In the genomic region with DNA sequence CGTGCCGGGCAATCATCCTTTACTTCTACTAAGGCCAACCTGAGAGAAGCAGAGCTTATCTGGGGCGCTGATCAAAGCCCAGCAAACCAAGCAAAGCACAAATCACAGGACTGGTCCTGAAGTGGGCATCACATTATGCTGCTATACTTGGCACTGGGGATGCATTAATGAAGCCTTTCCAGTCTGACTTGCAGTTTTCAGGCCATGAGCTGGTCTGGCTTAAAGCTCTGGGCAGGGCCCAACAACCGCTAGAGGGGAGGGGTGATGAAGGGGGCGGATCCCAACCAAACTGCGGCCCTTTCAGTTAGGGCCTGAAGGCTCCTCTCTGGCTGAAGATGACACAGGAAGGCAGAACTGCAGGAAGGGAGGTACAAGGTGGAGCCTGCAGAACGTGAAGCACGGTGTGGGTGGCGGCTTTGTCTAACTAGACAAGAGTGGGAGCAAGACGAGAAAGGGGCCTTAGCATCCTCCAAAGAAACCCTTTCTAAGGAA, we compare ENCODE assay signal across 8 mouse cellular contexts. TPM values are rescaled to one million over a fixed set of nuclear protein-coding genes. Genes with fewer than 3 reads are reported as not detected.
DNase-seq lines count a peak whose midpoint lies in the region; ATAC-seq lines count a peak whose summit lies in the region.

No protein-coding gene starts in this region.

- H3K27ac ChIP-seq in heart, embryonic 11.5 days (ENCODE audit: low read depth, low read length) = peak overlapping the region; percentile 62
- peak overlapping the region; percentile 90 for H3K27ac ChIP-seq in embryonic facial prominence, embryonic 10.5 days (replicated peaks)
- peak overlapping the region; percentile 92 for H3K27ac ChIP-seq in hindbrain, embryonic 15.5 days (replicated peaks)
- H3K27ac ChIP-seq in liver, embryonic 11.5 days (ENCODE audit: low read depth, low read length) = peak overlapping the region; percentile 39; the same call in 1 of the 2 replicates

- WGBS in heart, embryonic 11.5 days (ENCODE audit: insufficient replicate concordance) = 26% methylated on average over 10 of the region's 10 CpGs
- WGBS in embryonic facial prominence, embryonic 10.5 days = 25% methylated on average over 10 of the region's 10 CpGs
- 23% methylated on average over 10 of the region's 10 CpGs for WGBS in hindbrain, embryonic 15.5 days
- WGBS in liver, embryonic 11.5 days = 20% methylated on average over 10 of the region's 10 CpGs

- no peaks in the 10 kb centered on the region for H3K27me3 ChIP-seq in heart, embryonic 11.5 days (ENCODE audit: control insufficient read depth, insufficient read depth, low read length)
- no peaks in the 10 kb centered on the region for H3K27me3 ChIP-seq in embryonic facial prominence, embryonic 10.5 days (replicated peaks; ENCODE audit: low read depth, poor library complexity, severe bottlenecking)
- no peaks in the 10 kb centered on the region for H3K27me3 ChIP-seq in hindbrain, embryonic 15.5 days
- no peaks in the 10 kb centered on the region for H3K27me3 ChIP-seq in liver, embryonic 11.5 days (replicated peaks; ENCODE audit: control insufficient read depth, insufficient read depth, low read length)

- DNase-seq in heart, postnatal 36 days = no peak
- peak; percentile 90 for DNase-seq in ZHBTc4 (ENCODE audit: low read depth, low spot score)
- DNase-seq in embryonic facial prominence, embryonic 10.5 days (ENCODE audit: low spot score) = peak; percentile 59
- peak; percentile 54 for DNase-seq in liver, embryonic 11.5 days (ENCODE audit: low spot score)
- peak; percentile 35 for DNase-seq in neural tube, embryonic 10.5 days (ENCODE audit: extremely low spot score, low spot score)
- DNase-seq in left cerebral cortex, postnatal 36 days (ENCODE audit: low spot score in 2 of 2) = no peak

- H3K9ac ChIP-seq in heart, embryonic 11.5 days (ENCODE audit: low read depth, low read length) = peak overlapping the region; percentile 78
- H3K9ac ChIP-seq in hindbrain, embryonic 15.5 days = peak overlapping the region; percentile 51
- peak overlapping the region; percentile 70 for H3K9ac ChIP-seq in liver, embryonic 11.5 days (ENCODE audit: low read depth, low read length)

- peaks cover 7% of the 10 kb centered on the region; the same call in 1 of the 2 replicates for H3K4me1 ChIP-seq in heart, embryonic 11.5 days (ENCODE audit: control insufficient read depth, insufficient read depth, low read length)
- peaks cover 31% of the 10 kb centered on the region for H3K4me1 ChIP-seq in embryonic facial prominence, embryonic 10.5 days
- H3K4me1 ChIP-seq in hindbrain, embryonic 15.5 days (replicated peaks) = peaks cover 22% of the 10 kb centered on the region
- H3K4me1 ChIP-seq in liver, embryonic 11.5 days (replicated peaks; ENCODE audit: control insufficient read depth, insufficient read depth, low read length) = peaks cover 5% of the 10 kb centered on the region; the same call in 1 of the 2 replicates

- no peaks in the 10 kb centered on the region for H3K9me3 ChIP-seq in heart, embryonic 11.5 days (replicated peaks; ENCODE audit: control insufficient read depth, low read length)
- no peaks in the 10 kb centered on the region for H3K9me3 ChIP-seq in embryonic facial prominence, embryonic 10.5 days
- no peaks in the 10 kb centered on the region for H3K9me3 ChIP-seq in hindbrain, embryonic 15.5 days
- no peaks in the 10 kb centered on the region for H3K9me3 ChIP-seq in liver, embryonic 11.5 days (ENCODE audit: control insufficient read depth, low read length)

- no peak for ATAC-seq in heart, embryonic 11.5 days (replicated peaks; ENCODE audit: insufficient number of reproducible peaks, low FRiP score, low TSS enrichment)
- no peak for ATAC-seq in hindbrain, embryonic 15.5 days (ENCODE audit: low FRiP score, low read depth)
- no peak for ATAC-seq in liver, embryonic 11.5 days (replicated peaks; ENCODE audit: low FRiP score)

- H3K4me2 ChIP-seq in heart, embryonic 11.5 days = peak overlapping the region; percentile 93
- H3K4me2 ChIP-seq in hindbrain, embryonic 15.5 days = peak overlapping the region; percentile 77
- H3K4me2 ChIP-seq in liver, embryonic 11.5 days = peak overlapping the region; percentile 89

- intact Hi-C loops in heart, postnatal 36 days (cut with DNase I) = no loop called here
- intact Hi-C loops in left cerebral cortex, postnatal 36 days (cut with DNase I) = no loop called here

- H3K4me3 ChIP-seq in heart, embryonic 11.5 days (ENCODE audit: low read depth, low read length) = peak overlapping the region; percentile 60
- H3K4me3 ChIP-seq in embryonic facial prominence, embryonic 10.5 days = peak overlapping the region; percentile 81
- peak overlapping the region; percentile 78 for H3K4me3 ChIP-seq in hindbrain, embryonic 15.5 days
- peak overlapping the region; percentile 90 for H3K4me3 ChIP-seq in liver, embryonic 11.5 days (ENCODE audit: low read depth, low read length)

- peaks cover 28% of the 10 kb centered on the region for H3K36me3 ChIP-seq in heart, embryonic 11.5 days (ENCODE audit: control insufficient read depth, insufficient read depth, low read length)
- H3K36me3 ChIP-seq in embryonic facial prominence, embryonic 10.5 days (replicated peaks) = peaks cover 65% of the 10 kb centered on the region
- H3K36me3 ChIP-seq in hindbrain, embryonic 15.5 days = peaks cover 29% of the 10 kb centered on the region
- H3K36me3 ChIP-seq in liver, embryonic 11.5 days (ENCODE audit: control insufficient read depth, insufficient read depth, low read length) = peaks cover 37% of the 10 kb centered on the region

RNA-seq across cellular contexts. Expression of a gene that starts 1.1 kb away (rescaled TPM):
- polyA plus RNA-seq in heart, embryonic 11.5 days (2014; fragmentation: Nextera tagmentation; extraction: Ambion mirVana) = 87.3 and 98.3 TPM in 2 replicates
- total RNA-seq in heart, postnatal 36 days (2021) = 10 to 100 TPM; 74.0 to 85.5 TPM
- 191 and 212 TPM in 2 replicates for polyA plus RNA-seq in embryonic facial prominence, embryonic 10.5 days (2016; fragmentation: Nextera tagmentation; extraction: Ambion mirVana)
- polyA plus RNA-seq in hindbrain, embryonic 15.5 days (2015; fragmentation: Nextera tagmentation; extraction: Ambion mirVana) = 203 and 209 TPM in 2 replicates
- 115 and 118 TPM in 2 replicates for polyA plus RNA-seq in liver, embryonic 11.5 days (2014; fragmentation: Nextera tagmentation; extraction: Ambion mirVana)
- 100 to 1,000 TPM; 191 to 199 TPM for total RNA-seq in left cerebral cortex, postnatal 36 days (2021)

RNA-seq across cellular contexts. Expression of a gene that starts 1.2 kb away (rescaled TPM):
- 137 and 153 TPM in 2 replicates for polyA plus RNA-seq in heart, embryonic 11.5 days (2014; fragmentation: Nextera tagmentation; extraction: Ambion mirVana)
- total RNA-seq in heart, postnatal 36 days (2021) = under 1 TPM; 0.49 to 0.83 TPM
- polyA plus RNA-seq in embryonic facial prominence, embryonic 10.5 days (2016; fragmentation: Nextera tagmentation; extraction: Ambion mirVana) = 225 and 238 TPM in 2 replicates
- polyA plus RNA-seq in hindbrain, embryonic 15.5 days (2015; fragmentation: Nextera tagmentation; extraction: Ambion mirVana) = 35.3 and 44.0 TPM in 2 replicates
- polyA plus RNA-seq in liver, embryonic 11.5 days (2014; fragmentation: Nextera tagmentation; extraction: Ambion mirVana) = 223 and 224 TPM in 2 replicates
- total RNA-seq in left cerebral cortex, postnatal 36 days (2021) = 1 to 10 TPM; 1.5 to 1.8 TPM

RNA-seq across cellular contexts. Expression of a gene that starts 11.9 kb away (rescaled TPM):
- 5.4 and 6.6 TPM in 2 replicates for polyA plus RNA-seq in heart, embryonic 11.5 days (2014; fragmentation: Nextera tagmentation; extraction: Ambion mirVana)
- total RNA-seq in heart, postnatal 36 days (2021) = 1 to 10 TPM; 5.1 to 5.9 TPM
- polyA plus RNA-seq in embryonic facial prominence, embryonic 10.5 days (2016; fragmentation: Nextera tagmentation; extraction: Ambion mirVana) = 0.60 and 0.97 TPM in 2 replicates
- 0.83 and 3.3 TPM in 2 replicates for polyA plus RNA-seq in hindbrain, embryonic 15.5 days (2015; fragmentation: Nextera tagmentation; extraction: Ambion mirVana)
- polyA plus RNA-seq in liver, embryonic 11.5 days (2014; fragmentation: Nextera tagmentation; extraction: Ambion mirVana) = 0.29 and 0.74 TPM in 2 replicates
- total RNA-seq in left cerebral cortex, postnatal 36 days (2021) = under 1 TPM in 1 of 2 experiments, not detected in 1; 0.30 TPM

RNA-seq across cellular contexts. Expression of a gene that starts 14.1 kb away (rescaled TPM):
- polyA plus RNA-seq in heart, embryonic 11.5 days (2014; fragmentation: Nextera tagmentation; extraction: Ambion mirVana) = 1,419 and 1,543 TPM in 2 replicates
- total RNA-seq in heart, postnatal 36 days (2021) = 100 to 1,000 TPM; 830 to 887 TPM
- polyA plus RNA-seq in embryonic facial prominence, embryonic 10.5 days (2016; fragmentation: Nextera tagmentation; extraction: Ambion mirVana) = 829 and 899 TPM in 2 replicates
- 468 and 478 TPM in 2 replicates for polyA plus RNA-seq in hindbrain, embryonic 15.5 days (2015; fragmentation: Nextera tagmentation; extraction: Ambion mirVana)
- polyA plus RNA-seq in liver, embryonic 11.5 days (2014; fragmentation: Nextera tagmentation; extraction: Ambion mirVana) = 1,267 and 1,294 TPM in 2 replicates
- total RNA-seq in left cerebral cortex, postnatal 36 days (2021) = 100 to 1,000 TPM; 736 to 850 TPM

RNA-seq across cellular contexts. Expression of a gene that starts 19.7 kb away (rescaled TPM):
- polyA plus RNA-seq in heart, embryonic 11.5 days (2014; fragmentation: Nextera tagmentation; extraction: Ambion mirVana) = 4.5 and 6.6 TPM in 2 replicates
- 1 to 10 TPM; 3.6 to 4.9 TPM for total RNA-seq in heart, postnatal 36 days (2021)
- 7.1 and 8.3 TPM in 2 replicates for polyA plus RNA-seq in embryonic facial prominence, embryonic 10.5 days (2016; fragmentation: Nextera tagmentation; extraction: Ambion mirVana)
- 9.0 and 9.3 TPM in 2 replicates for polyA plus RNA-seq in hindbrain, embryonic 15.5 days (2015; fragmentation: Nextera tagmentation; extraction: Ambion mirVana)
- 9.5 and 10.4 TPM in 2 replicates for polyA plus RNA-seq in liver, embryonic 11.5 days (2014; fragmentation: Nextera tagmentation; extraction: Ambion mirVana)
- total RNA-seq in left cerebral cortex, postnatal 36 days (2021) = 1 to 10 TPM; 4.9 TPM

Comparison
In these comparisons a context has a peak if more than half of its experiments do, and no peak if none do; other contexts are left out.
1. H3K27ac ChIP-seq: peak in every context shown above with its lines; median percentile 92 in hindbrain, embryonic 15.5 days; 90 in embryonic facial prominence, embryonic 10.5 days; 62 in heart, embryonic 11.5 days; 39 in liver, embryonic 11.5 days.
2. DNase-seq: peak in ZHBTc4 (single experiment), embryonic facial prominence, embryonic 10.5 days (single experiment), liver, embryonic 11.5 days (single experiment) and neural tube, embryonic 10.5 days (single experiment); none in heart, postnatal 36 days (0 of 2) and left cerebral cortex, postnatal 36 days (0 of 2).
3. Peak in every context shown above with its lines, with median percentiles within 50 percentile points of each other: H3K4me2 ChIP-seq, H3K4me3 ChIP-seq and H3K9ac ChIP-seq.